Mouse (Mus musculus) stomach, postnatal 0 days (tissue): ENCODE results near the gene 2210017I01Rik.

Experiments used
- CTCF ChIP-seq: IDR thresholded peaks from 2 replicates; pipeline ENCODE4 v1.5.1; 2016; ENCODE audit warnings: antibody characterized with exemption, low read depth, mild to moderate bottlenecking, moderate library complexity
- EP300 ChIP-seq: optimal IDR thresholded peaks from 2 replicates; pipeline ENCODE3; 2016; ENCODE audit warnings: antibody characterized with exemption

- no peak for TF ChIP-seq CTCF
- no peak for TF ChIP-seq EP300
These were observed 40.9 kb upstream of the 2210017I01Rik start, which contains the start of gene Lce1a1 for GRCm38 (mm10) chr3:92648207-92648606.
